Mouse (Mus musculus) limb, embryonic 14.5 days (tissue): Measurements from ENCODE around the gene Ypel3. TPM values are rescaled to one million over a fixed set of nuclear protein-coding genes. Genes with fewer than 3 reads are reported as not detected.

ENCODE experiments used
- ATAC-seq: fragments of 200-750 bp; cut with Nextera tagmentation; 2 replicates; pipeline ENCODE4 v1.8.0; 2017; ENCODE audit warnings: low read depth, moderate number of reproducible peaks, moderate TSS enrichment; ENCODE audit not compliant: low FRiP score
- DNase-seq: peaks from one replicate; pipeline ENCODE4 v3.0.0-alpha.2; 2015; ENCODE audit warnings: low spot score
- H3K27ac ChIP-seq: fragments of 300-500 bp; sonication (generic); replicated peaks from 2 replicates; pipeline ENCODE4 v1.5.1; 2014; ENCODE audit warnings: low read depth, mild to moderate bottlenecking, low read length, moderate library complexity, mixed read lengths
- H3K27me3 ChIP-seq: fragments of 300-500 bp; sonication (generic); 2 replicates; pipeline ENCODE4 v1.6.1; 2014; ENCODE audit warnings: low read length, mixed read lengths; ENCODE audit not compliant: control insufficient read depth, insufficient read depth
- H3K36me3 ChIP-seq: fragments of 300-500 bp; sonication (generic); 2 replicates; pipeline ENCODE4 v1.6.1; 2014; ENCODE audit warnings: mild to moderate bottlenecking, low read length, moderate library complexity, mixed read lengths; ENCODE audit not compliant: control insufficient read depth, insufficient read depth
- H3K4me1 ChIP-seq: fragments of 300-500 bp; sonication (generic); 2 replicates; pipeline ENCODE4 v1.6.1; 2014; ENCODE audit warnings: antibody characterized with exemption, low read length, mixed read lengths; ENCODE audit not compliant: control insufficient read depth, insufficient read depth
- H3K4me2 ChIP-seq: fragments of 300-500 bp; sonication (generic); replicated peaks from 2 replicates; pipeline ENCODE4 v1.6.1; 2014; ENCODE audit warnings: low read depth, mild to moderate bottlenecking, low read length, moderate library complexity; ENCODE audit not compliant: severe bottlenecking
- H3K4me3 ChIP-seq: fragments of 300-500 bp; sonication (generic); replicated peaks from 2 replicates; pipeline ENCODE4 v1.5.1; 2014; ENCODE audit warnings: low read length
- H3K9ac ChIP-seq: fragments of 300-500 bp; sonication (generic); 2 replicates; pipeline ENCODE4 v1.6.1; 2014; ENCODE audit warnings: mild to moderate bottlenecking, low read depth, low read length, moderate library complexity; ENCODE audit not compliant: severe bottlenecking
- H3K9me3 ChIP-seq: fragments of 300-500 bp; sonication (generic); 2 replicates; pipeline ENCODE4 v1.6.1; 2016; ENCODE audit warnings: low read length; ENCODE audit not compliant: control insufficient read depth
- POLR2A ChIP-seq: fragments of 200-500 bp; IDR thresholded peaks from 2 replicates; pipeline ENCODE4 v1.8.0; 2012; ENCODE audit warnings: inconsistent platforms, mild to moderate bottlenecking, moderate library complexity, borderline replicate concordance; ENCODE audit not compliant: insufficient read depth, insufficient read length; ENCODE audit errors: extremely low read depth
- WGBS: fragments of 180-500 bp; shearing (Covaris S2); extraction: QIAGEN DNeasy Blood & Tissue Kit; methylation state at CpG from one replicate; pipeline ENCODE4 v1.1.7; 2014; 5-methylcytosine and 5-hydroxymethylcytosine counted together
- polyA plus RNA-seq, 2 experiments: library from polyadenylated mRNA; depleted of rRNA in 1 of 2; stranded (reverse) in 1 of 2; unstranded in 1 of 2; fragments of >200 nt; fragmentation: Nextera tagmentation in 1 of 2; extraction: Ambion mirVana in 1 of 2; gene quantifications; 2 replicates each; pipeline versions ENCODE4 v1.2.1 to v1.2.3; 2012 to 2014

The Ypel3 gene
- polyA plus RNA-seq, 2 experiments = 131 to 144 TPM

DNA sequence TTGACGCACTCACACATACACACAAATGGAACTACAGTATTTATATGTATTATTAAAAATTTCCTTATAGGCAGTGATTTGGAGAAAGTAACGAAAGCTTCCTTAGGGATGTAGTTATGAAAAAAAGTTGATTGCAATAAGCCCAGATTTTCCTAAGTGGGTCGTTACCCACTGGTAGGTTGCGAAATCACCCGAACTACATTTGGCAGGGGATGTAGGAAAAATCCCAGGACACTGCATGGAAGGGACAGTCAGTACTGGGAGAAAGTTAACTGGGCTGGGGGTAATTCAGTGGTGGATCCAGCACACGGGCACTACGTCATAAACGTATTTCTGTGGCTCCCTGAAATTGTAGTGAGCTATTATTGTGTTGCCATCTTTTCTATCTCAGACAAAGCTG, 39.7 kb downstream of the Ypel3 start:
- no peaks in the 10 kb centered on the region for H3K36me3 ChIP-seq
- no peak overlapping the region for H3K9ac ChIP-seq
- 79% methylated on average over 8 of the region's 8 CpGs for WGBS
- DNase-seq = no peak
- no peak overlapping the region for H3K27ac ChIP-seq
- H3K4me2 ChIP-seq = no peak overlapping the region
- H3K4me1 ChIP-seq = no peaks in the 10 kb centered on the region
- no peak for ATAC-seq
- no peaks in the 10 kb centered on the region for H3K27me3 ChIP-seq
- no peaks in the 10 kb centered on the region for H3K9me3 ChIP-seq
- TF ChIP-seq POLR2A = no peak
- H3K4me3 ChIP-seq = no peak overlapping the region

DNA sequence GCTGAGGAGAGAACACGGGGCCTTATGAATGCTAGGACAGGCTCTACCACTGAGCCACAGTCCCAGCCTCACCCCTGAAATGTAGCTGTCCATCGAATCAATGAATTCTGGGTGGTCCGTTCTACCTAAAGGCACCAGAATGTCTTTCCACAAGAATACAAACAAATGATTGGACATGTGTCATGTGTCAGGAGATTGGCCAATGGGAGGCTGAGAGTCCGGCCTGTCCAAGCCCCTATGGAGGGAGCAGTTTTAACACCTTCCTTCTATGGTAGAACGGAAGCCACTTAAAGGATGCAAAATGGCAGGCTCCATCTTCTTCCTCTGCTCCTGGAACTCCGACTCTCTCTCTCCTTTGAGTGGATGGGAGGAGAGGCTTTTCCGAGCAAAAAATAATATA, 40.8 kb downstream of the Ypel3 start:
- Histone ChIP-seq H3K36me3 (no peaks in the 10 kb centered on the region), H3K9ac (no peak overlapping the region), H3K4me3 (no peak overlapping the region), H3K9me3 (no peaks in the 10 kb centered on the region), H3K4me1 (no peaks in the 10 kb centered on the region), H3K27ac (no peak overlapping the region), H3K4me2 (no peak overlapping the region), H3K27me3 (no peaks in the 10 kb centered on the region)
- DNase-seq (no peak), ATAC-seq (no peak)
- no peak for TF ChIP-seq POLR2A
- 82% methylated on average over 7 of the region's 7 CpGs for WGBS

DNA sequence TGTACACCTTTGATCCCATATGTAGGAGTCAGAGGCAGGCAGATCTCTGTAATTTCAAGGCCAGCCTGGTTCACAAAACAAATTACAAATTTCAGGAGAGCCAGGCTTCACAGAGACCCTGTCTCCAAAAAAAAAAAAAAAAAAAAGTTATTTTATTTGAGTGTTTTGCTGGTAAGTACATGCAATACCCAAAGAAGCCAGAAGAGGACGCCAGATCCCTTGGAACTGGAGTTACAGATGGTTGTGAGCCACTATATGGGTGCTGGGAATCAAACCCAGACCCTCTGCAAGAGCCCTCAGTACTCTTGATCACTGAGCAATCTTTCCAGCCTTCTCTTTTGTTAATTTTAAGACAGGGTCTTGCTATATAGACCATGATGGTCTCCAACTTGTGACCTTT, 42.1 kb downstream of the Ypel3 start:
- 40% methylated on average over 1 of the region's 1 CpGs for WGBS
- H3K4me1 ChIP-seq = 0 out of 2 replicates have a peak, but pooled peaks cover 3% of the 10 kb centered on the region
- ATAC-seq (no peak), DNase-seq (no peak)
- H3K4me2 ChIP-seq = no peak overlapping the region
- H3K27ac ChIP-seq = no peak overlapping the region
- no peak overlapping the region for H3K4me3 ChIP-seq
- H3K36me3 ChIP-seq = no peaks in the 10 kb centered on the region
- H3K9ac ChIP-seq = no peak overlapping the region
- peaks cover 9% of the 10 kb centered on the region; the same call in 1 of the 2 replicates for H3K27me3 ChIP-seq
- no peak for TF ChIP-seq POLR2A
- H3K9me3 ChIP-seq = no peaks in the 10 kb centered on the region

DNA sequence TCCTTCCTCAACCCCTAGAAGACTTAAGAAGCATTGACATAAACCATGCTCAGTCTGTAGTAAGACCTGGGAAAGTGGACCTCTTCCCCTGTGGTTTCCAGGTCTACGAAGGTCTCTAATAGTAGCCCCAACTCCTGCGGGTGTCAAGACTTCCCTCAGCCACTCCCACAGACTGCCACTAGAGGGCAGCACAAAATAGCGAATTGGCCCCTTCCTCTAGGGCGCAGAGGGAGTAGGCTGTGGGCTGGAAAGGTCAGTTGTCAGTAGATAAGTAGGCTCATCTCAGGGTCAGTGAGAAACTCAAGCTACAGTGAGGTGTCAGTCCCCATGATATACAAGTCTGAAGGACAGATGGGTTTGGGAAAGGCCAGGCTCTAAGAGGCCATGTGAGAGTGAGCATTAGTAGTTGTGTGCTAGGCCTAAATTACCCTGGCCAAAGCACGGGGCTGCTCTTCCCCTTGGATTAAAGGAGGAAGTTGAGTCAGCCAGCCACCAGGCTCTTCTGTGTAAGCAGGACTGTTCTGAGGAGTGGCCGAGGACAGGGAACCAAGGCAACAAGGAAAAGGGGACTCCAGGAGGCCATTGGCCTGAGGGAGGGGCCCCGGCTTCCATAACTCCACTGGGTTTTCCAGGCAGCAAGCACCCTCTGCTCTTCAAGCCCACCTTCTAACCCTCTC, 45.2 kb downstream of the Ypel3 start:
- Histone ChIP-seq H3K36me3 (no peaks in the 10 kb centered on the region), H3K27me3 (peaks cover 24% of the 10 kb centered on the region; the same call in 1 of the 2 replicates), H3K9me3 (no peaks in the 10 kb centered on the region), H3K9ac (no peak overlapping the region), H3K4me2 (no peak overlapping the region), H3K4me1 (0 out of 2 replicates have a peak, but pooled peaks cover 3% of the 10 kb centered on the region), H3K4me3 (no peak overlapping the region), H3K27ac (no peak overlapping the region)
- 24% methylated on average over 7 of the region's 7 CpGs for WGBS
- no peak for TF ChIP-seq POLR2A
- no peak for ATAC-seq
- peak; percentile 68 for DNase-seq

DNA sequence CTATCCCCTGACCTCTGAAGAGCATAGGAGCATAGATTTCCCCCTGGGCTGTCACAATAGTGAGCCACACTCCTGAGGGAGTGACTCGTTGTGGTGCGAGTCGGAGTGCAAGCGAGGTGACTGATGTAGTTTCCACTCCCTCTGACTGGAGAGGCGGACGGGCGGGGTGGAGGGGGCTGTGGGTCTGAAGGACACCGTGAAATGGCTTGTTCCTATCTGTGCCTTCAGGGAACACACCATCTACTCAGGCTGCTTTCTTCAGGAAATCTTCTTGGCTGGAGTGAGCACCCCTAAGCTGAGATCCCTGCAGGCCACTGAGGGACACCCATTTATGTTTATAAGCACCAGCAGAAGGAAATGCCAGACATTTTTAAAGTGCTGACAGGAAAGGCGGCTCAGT, 46.0 kb downstream of the Ypel3 start:
- Histone ChIP-seq H3K4me1 (0 out of 2 replicates have a peak, but pooled peaks cover 3% of the 10 kb centered on the region), H3K4me2 (no peak overlapping the region), H3K27ac (no peak overlapping the region), H3K9ac (no peak overlapping the region), H3K36me3 (no peaks in the 10 kb centered on the region), H3K9me3 (no peaks in the 10 kb centered on the region), H3K4me3 (no peak overlapping the region), H3K27me3 (peaks cover 24% of the 10 kb centered on the region; the same call in 1 of the 2 replicates)
- DNase-seq (no peak), ATAC-seq (no peak)
- no peak for TF ChIP-seq POLR2A
- WGBS = 12% methylated on average over 9 of the region's 9 CpGs
